Mouse (Mus musculus) lung, adult 2 months (tissue): ENCODE measurements around the gene Npy. TPM values are rescaled to one million over a fixed set of nuclear protein-coding genes. Genes with fewer than 3 reads are reported as not detected.

ENCODE experiments used
- DNase-seq: peaks from one replicate; pipeline ENCODE4 v3.0.0; 2022
- H3K4me1 ChIP-seq: fragments of 200-500 bp; 2 replicates; pipeline ENCODE4 v1.6.1; 2011; ENCODE audit warnings: low read length; ENCODE audit not compliant: control insufficient read depth, insufficient read depth
- H3K4me3 ChIP-seq: fragments of 200-500 bp; replicated peaks from 2 replicates; pipeline ENCODE3; 2011; ENCODE audit warnings: low read depth, mild to moderate bottlenecking, control low read depth, low read length; ENCODE audit errors: extremely low read depth
- CTCF ChIP-seq: fragments of 200-500 bp; IDR thresholded peaks from 2 replicates; pipeline ENCODE4 v1.5.1; 2011; ENCODE audit warnings: mild to moderate bottlenecking, low read length, control low read depth; ENCODE audit not compliant: insufficient read depth
- POLR2A ChIP-seq: fragments of 200-500 bp; IDR thresholded peaks from 2 replicates; pipeline ENCODE4 v1.6.1; 2011; ENCODE audit warnings: low read depth, mild to moderate bottlenecking, control low read depth, low read length, borderline replicate concordance; ENCODE audit errors: extremely low read depth
- WGBS: fragments of 180-500 bp; shearing (Covaris S2); methylation state at CpG from one replicate; pipeline ENCODE4 v1.1.7; 2018; 5-methylcytosine and 5-hydroxymethylcytosine counted together
- polyA plus RNA-seq: library from polyadenylated mRNA; depleted of rRNA; stranded (reverse); fragments of >200 nt; gene quantifications from 2 replicates; pipeline ENCODE4 v1.2.3, GENCODE M21; 2012

Gene Npy
- polyA plus RNA-seq, 1 experiment = 6.8 TPM

DNA sequence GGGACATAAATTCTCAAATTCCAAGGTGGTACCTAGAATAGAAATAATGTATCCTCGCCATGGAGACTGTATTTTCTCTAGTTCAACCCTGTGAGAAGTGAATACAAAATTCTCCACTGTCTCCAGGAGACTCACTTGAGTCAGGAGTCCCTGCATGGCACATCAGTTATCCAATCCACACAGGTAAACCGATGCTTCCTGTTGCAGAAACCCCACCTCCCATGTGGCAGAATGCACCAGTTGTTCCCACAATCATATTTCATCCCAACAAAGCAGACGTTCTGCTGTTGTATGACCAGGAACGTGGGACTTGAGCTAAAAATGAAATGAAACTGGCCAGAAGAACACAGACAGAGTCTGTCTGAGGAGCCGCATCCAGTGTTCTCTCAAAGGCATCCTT is 5.3 kb upstream of the Npy start:
- WGBS = 68% methylated on average over 5 of the region's 5 CpGs
- H3K4me3 ChIP-seq = no peak overlapping the region
- H3K4me1 ChIP-seq = no peaks in the 10 kb centered on the region
- TF ChIP-seq POLR2A = no peak
- no peak for TF ChIP-seq CTCF
- DNase-seq = no peak

DNA sequence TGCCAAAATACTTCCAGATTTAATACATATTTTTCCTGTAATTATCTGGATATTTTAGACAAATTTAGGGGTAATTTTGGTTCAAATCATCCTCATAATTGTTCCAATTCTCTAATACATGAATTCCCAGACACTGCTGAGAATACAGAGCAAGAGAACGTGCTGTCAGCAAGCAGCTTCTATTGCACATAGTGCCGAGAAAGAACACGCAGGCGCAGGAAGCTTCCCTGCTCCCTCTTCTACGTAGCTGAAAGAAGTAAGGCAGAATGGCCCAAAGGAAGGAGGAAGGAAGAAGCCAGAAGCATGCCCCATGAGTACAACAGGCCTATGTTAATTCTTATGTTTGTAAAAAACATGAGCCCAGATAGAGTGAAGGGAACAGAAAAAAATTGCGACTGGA is 4.9 kb upstream of the Npy start:
- TF ChIP-seq CTCF (no peak), POLR2A (no peak)
- no peaks in the 10 kb centered on the region for H3K4me1 ChIP-seq
- WGBS = 69% methylated on average over 6 of the region's 6 CpGs
- DNase-seq = no peak
- no peak overlapping the region for H3K4me3 ChIP-seq

DNA sequence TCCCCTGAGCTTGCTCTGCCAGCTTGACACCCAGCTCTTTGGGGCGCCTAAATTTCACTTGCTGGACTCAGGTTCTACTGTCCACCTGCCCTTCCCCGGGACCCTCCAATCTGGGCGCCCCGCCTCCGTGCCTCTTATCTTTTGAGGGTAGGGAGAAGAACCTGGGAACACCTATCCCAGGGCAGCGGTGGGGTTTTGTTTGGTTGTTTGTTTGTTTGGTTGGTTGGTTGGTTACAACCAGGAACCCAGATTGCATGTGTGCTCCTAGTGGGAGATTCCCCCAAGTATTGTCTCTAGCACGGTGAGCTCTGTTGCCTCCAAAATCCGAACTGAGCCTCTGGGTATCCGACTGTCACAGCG is 341 bp downstream of the Npy start:
- Histone ChIP-seq H3K4me1 (no peaks in the 10 kb centered on the region), H3K4me3 (no peak overlapping the region)
- TF ChIP-seq CTCF = no peak
- TF ChIP-seq POLR2A = no peak
- 4% methylated on average over 10 of the region's 10 CpGs for WGBS
- no peak for DNase-seq

DNA sequence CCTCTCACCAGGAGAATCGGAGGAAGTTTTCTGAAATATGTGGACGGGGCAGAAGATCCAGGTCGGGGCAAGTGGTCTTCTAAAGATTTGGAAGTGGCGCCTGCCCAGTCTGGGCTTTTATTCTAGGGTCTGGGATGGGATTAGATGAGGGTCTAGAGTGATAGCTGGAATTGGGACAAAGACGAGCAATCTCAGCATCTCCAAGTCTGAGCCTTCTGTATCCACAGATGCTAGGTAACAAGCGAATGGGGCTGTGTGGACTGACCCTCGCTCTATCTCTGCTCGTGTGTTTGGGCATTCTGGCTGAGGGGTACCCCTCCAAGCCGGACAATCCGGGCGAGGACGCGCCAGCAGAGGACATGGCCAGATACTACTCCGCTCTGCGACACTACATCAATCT is 861 bp downstream of the Npy start:
- DNase-seq = no peak
- TF ChIP-seq CTCF = no peak
- TF ChIP-seq POLR2A = no peak
- Histone ChIP-seq H3K4me1 (no peaks in the 10 kb centered on the region), H3K4me3 (no peak overlapping the region)
- WGBS = 12% methylated on average over 15 of the region's 15 CpGs

DNA sequence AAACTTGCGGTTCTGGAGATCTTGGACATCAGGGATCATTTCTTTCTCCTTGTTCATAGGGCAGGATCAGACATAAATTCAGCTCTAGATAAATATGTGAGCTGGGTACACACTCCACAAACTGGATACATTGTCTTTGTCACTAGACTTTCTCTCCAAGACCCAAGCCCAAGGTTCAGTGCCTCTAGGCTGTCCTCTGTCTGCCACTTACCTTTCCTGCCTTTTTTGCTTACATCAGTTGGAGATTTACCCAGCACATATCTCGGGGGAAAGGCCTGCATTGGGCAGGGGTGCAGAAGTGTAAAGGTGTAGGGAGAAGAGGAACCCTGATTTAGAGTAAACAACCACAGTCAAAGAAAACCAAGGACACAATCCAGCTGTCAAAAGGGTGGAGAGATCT is 1.3 kb downstream of the Npy start:
- TF ChIP-seq POLR2A (no peak), CTCF (no peak)
- H3K4me3 ChIP-seq = no peak overlapping the region
- WGBS = 24% methylated on average over 2 of the region's 2 CpGs
- no peaks in the 10 kb centered on the region for H3K4me1 ChIP-seq
- DNase-seq = no peak

DNA sequence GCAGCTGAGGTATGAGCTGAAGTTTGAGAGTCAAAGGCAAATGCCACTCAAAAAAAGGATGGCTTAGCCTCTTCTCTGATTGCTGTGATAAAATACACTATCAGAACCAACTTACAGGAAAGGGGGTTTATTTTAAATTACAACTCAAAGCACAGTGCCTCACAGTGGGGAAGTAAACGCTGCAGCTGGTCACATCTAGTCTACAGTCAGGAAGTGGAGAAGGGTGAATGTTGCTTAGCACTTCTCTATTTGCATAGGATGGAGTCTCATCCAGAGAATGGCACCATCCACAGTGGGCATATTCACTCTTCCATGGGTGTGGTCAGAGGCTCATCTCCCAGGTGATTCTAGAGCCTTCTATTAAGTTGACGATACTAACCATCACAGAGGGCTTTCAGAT is 9.1 kb downstream of the Npy start:
- WGBS = 68% methylated on average over 2 of the region's 2 CpGs
- no peak for DNase-seq
- H3K4me3 ChIP-seq = no peak overlapping the region
- no peaks in the 10 kb centered on the region for H3K4me1 ChIP-seq
- TF ChIP-seq CTCF (no peak), POLR2A (no peak)

DNA sequence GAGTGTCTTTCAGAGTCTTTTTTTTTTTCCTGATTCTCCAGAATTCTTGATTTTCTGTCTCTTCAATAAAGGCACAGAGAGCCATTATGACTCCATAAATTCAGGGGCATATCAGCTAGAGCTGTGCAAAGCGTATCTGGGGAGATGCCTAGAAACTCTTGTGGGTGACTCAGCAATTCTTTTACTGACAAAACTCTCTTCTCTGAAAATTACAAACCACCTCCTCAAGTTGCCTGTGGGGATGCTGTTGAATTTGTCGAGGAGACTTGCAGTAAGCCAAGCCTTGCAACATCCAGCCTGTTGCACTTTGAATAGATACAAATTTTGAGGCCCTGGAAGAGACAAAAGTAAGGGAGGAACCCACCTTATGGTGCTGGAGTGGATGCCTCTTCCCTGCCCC is 34.3 kb downstream of the Npy start:
- no peak for TF ChIP-seq CTCF
- DNase-seq = no peak
- 44% methylated on average over 2 of the region's 2 CpGs for WGBS
- H3K4me3 ChIP-seq = no peak overlapping the region
- H3K4me1 ChIP-seq = no peaks in the 10 kb centered on the region

DNA sequence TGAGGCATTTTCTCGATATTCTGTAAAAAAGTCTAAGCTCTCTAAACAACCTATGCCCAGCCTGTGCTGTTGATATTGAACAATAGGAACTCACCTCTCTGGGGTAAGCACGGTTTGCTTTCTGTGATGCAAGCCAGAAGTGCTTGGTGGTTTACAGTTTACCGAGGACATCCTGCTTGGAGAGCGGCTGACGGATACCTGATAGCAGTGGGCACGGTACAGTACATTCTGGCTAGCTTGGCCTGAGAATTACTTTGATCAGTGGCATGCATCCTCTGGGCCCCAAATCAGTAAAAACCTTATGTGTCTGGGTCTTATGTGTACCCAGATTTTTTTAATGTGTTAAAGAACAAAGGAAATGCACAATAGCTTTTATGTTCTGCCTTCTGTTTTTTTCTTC is 45.1 kb downstream of the Npy start:
- TF ChIP-seq POLR2A (no peak), CTCF (no peak)
- no peak overlapping the region for H3K4me3 ChIP-seq
- WGBS = 56% methylated on average over 6 of the region's 6 CpGs
- DNase-seq = no peak
- no peaks in the 10 kb centered on the region for H3K4me1 ChIP-seq

DNA sequence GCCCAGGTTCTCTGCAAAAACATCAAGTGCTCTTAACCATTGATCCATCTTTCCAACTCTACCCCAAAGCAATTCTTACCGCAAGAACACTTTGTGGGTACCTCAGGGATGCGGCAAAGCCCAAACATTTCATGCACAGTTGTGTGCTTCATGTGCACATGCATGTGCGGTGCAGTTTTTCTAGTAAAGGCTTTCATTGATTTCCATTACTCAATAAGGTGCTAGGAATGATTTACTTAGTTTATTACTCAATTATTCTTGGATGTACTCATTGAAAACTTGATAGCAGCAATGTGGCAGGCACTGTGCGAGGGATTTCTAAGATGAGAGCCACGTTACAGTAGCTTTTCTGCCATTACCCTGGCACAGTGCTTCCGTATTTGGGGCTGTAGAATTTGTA is 48.6 kb downstream of the Npy start:
- Histone ChIP-seq H3K4me3 (no peak overlapping the region), H3K4me1 (no peaks in the 10 kb centered on the region)
- no peak for DNase-seq
- WGBS = 93% methylated on average over 6 of the region's 6 CpGs
- TF ChIP-seq CTCF (no peak), POLR2A (no peak)

DNA sequence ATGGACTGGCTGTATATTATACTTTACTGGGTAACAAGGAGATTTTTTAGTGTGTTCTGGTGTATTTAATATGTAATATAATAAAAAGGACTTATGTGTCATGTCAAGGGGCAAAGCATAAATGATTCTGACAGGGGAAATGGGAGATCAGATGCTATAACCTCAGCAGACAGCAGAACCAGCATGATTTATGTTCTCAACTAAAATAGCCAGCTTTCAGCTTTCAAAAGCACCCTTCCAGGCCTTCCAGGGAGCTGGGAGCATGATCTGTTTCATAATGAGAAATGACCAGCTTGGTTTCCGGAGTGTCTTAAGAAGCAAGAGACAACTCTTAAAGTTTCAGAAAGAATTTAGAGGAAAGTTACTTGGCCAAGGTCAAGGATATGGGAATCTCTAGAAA is 51.0 kb downstream of the Npy start:
- WGBS = 64% methylated on average over 1 of the region's 1 CpGs
- TF ChIP-seq POLR2A (no peak), CTCF (no peak)
- no peak for DNase-seq
- Histone ChIP-seq H3K4me1 (no peaks in the 10 kb centered on the region), H3K4me3 (no peak overlapping the region)

DNA sequence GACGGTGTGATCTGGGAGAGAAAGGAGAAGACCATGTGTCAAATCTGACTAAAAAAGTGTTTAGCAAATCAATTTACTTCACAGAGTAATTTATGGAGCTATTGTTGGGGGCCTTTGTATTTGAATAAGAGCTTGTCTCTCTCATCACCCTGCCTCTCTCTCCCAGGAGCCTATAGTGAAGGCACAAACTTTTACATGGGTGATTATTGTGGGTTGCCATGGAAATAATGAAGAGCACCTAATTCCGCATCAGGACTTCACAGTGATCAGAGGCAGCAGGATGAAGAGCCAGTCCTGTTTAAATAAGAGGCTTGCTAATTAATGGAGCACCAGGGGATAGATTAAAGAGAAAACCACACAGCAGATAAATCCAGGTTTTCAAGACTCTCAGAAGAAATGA is 52.6 kb downstream of the Npy start:
- Histone ChIP-seq H3K4me3 (no peak overlapping the region), H3K4me1 (no peaks in the 10 kb centered on the region)
- no peak for DNase-seq
- WGBS = 81% methylated on average over 2 of the region's 2 CpGs
- TF ChIP-seq POLR2A (no peak), CTCF (no peak)
